Mouse (Mus musculus) inflammation-experienced regulatory T-cells (primary cell): ENCODE measurements around the gene Vmn1r119. TPM values are rescaled to one million over a fixed set of nuclear protein-coding genes. Genes with fewer than 3 reads are reported as not detected.

ENCODE experiments used
- polyA plus RNA-seq, 2 experiments: library from polyadenylated mRNA; unstranded; fragments of 100-300 nt; shearing (Covaris generic); gene quantifications; one replicate each; pipeline ENCODE4 v1.2.1; 2017

Vmn1r119 gene
- under 1 TPM in 1 of 2 experiments, not detected in 1; 0.36 TPM for polyA plus RNA-seq

DNA sequence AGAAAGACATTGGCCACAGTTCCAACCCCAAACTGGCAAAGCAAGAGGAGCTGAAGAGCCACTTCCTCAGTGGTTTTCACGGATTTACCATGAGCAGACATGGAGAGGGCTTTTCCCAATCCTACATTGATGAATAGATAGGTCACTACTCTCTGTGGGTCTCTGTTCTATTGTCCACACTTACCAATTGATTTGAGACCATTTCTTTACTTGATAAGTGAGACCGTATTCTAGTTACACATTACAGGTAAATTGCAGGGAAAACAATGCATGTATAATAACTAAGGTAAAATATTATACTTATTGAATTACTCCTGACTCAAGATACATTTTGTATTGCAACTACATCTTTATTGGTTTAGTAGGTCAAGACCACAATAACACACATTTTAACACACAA, at the start of gene Vmn1r119:
Gene Vmn1r119 (minus strand): TSS at position 101 of the 400 bp plus-strand sequence.

DNA sequence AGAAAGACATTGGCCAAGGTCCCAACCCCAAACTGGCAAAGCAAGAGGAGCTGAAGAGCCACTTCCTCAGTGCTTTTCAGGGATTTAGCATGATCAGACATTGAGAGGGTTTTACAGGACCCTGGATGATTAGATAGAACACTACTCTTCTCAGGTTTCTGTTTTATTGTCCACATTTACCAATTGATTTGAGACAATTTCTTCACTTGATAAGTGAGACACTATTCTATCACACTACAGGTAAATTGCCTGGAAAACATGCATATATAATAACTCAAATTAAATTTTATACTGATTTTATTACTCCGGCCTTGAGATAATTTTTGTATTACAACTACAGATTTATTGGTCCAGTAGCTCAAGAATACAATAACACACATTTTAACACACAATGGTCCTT, 41.4 kb upstream of the Vmn1r119 start, which contains the start of gene Vmn1r120:
Gene Vmn1r120 (minus strand): TSS at position 101 of the 400 bp plus-strand sequence.

Other genes with a start within 250 kb of the Vmn1r119 start
- gene Vmn1r112, start 241.3 kb downstream of the Vmn1r119 start, polyA plus RNA-seq: not detected
- not detected for gene Vmn1r113, start 225.2 kb downstream of the Vmn1r119 start, polyA plus RNA-seq
- not detected for gene Vmn1r114, start 200.3 kb downstream of the Vmn1r119 start, polyA plus RNA-seq
- gene Vmn1r115, start 167.5 kb downstream of the Vmn1r119 start, polyA plus RNA-seq: not detected
- not detected for gene Vmn1r116, start 140.2 kb downstream of the Vmn1r119 start, polyA plus RNA-seq
- under 1 TPM in 1 of 2 experiments, not detected in 1; 0.18 TPM for gene Vmn1r117, start 128.3 kb downstream of the Vmn1r119 start, polyA plus RNA-seq
- gene Vmn1r118, start 100.1 kb downstream of the Vmn1r119 start, polyA plus RNA-seq: under 1 TPM in 1 of 2 experiments, not detected in 1; 0.49 TPM
- gene Vmn1r120, start 41.3 kb upstream of the Vmn1r119 start, polyA plus RNA-seq: not detected
- not detected for gene Vmn1r121, start 86.1 kb upstream of the Vmn1r119 start, polyA plus RNA-seq
- gene Vmn1r122, start 121.7 kb upstream of the Vmn1r119 start, polyA plus RNA-seq: not detected
- gene Vmn1r123, start 149.7 kb upstream of the Vmn1r119 start, polyA plus RNA-seq: not detected
- not detected for gene Gm5157, start 178.0 kb upstream of the Vmn1r119 start, polyA plus RNA-seq
- not detected for gene Vmn1r124, start 248.2 kb upstream of the Vmn1r119 start, polyA plus RNA-seq